Mouse (Mus musculus): Measurements from ENCODE around the gene Abl2. TPM values are rescaled to one million over a fixed set of nuclear protein-coding genes. Genes with fewer than 3 reads are reported as not detected.

The Abl2 gene
- polyA plus RNA-seq, 1 experiment from 2014 or later = 3.4 TPM

DNA sequence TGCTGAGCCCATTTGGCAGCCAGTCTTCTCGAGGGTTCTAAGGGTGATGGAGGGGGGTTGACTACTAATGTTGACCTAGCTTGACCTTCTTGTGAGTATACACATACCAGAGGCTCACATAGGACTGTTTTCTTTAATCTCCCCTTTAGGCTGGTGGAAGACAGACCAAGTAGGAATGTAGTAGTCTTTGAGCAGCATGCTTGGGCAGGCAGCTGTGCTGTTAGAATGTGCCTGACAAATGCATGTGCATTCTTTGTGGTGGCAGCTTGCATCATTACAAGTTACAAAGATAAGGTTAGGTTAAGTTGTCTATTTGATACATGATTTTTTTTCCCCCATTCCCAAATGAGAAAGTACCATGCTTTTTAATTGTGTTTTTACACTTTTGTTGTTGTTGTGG lies 31.8 kb downstream of the Abl2 start:
- 9% methylated on average over 1 of the region's 1 CpGs for WGBS
- no peaks in the 10 kb centered on the region for H3K4me1 ChIP-seq
- no peaks in the 10 kb centered on the region for H3K36me3 ChIP-seq
- no peak overlapping the region for H3K27ac ChIP-seq
- H3K4me3 ChIP-seq (replicated peaks) = no peak overlapping the region
- H3K4me2 ChIP-seq = no peak overlapping the region
- no peaks in the 10 kb centered on the region for H3K9me3 ChIP-seq
- H3K9ac ChIP-seq = no peak overlapping the region
- ATAC-seq (ENCODE audit: insufficient read depth, low FRiP score, low read depth) = no peak
- H3K27me3 ChIP-seq (replicated peaks) = no peaks in the 10 kb centered on the region

DNA sequence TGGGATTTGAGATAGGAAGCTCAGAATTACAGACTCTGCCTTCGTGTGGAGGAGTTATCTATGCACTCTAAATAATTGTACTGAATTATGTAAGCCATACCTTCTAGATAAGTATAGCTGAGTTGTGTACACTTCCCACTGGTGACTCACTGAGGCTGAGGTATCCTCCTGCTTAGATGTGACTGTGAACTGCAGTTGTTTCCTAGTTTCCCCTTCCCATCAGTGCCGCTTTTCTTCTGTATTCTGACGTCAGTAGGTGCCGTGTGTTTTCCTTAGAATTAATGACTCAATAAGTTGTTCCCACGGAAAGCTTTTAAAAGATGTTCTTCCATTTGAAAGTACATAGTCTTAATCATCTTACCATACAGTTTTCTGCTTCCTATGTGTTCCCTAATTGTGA lies 34.7 kb downstream of the Abl2 start:
- H3K4me3 ChIP-seq (replicated peaks) = no peak overlapping the region
- no peaks in the 10 kb centered on the region for H3K36me3 ChIP-seq
- ATAC-seq (ENCODE audit: insufficient read depth, low FRiP score, low read depth) = no peak
- H3K4me2 ChIP-seq = no peak overlapping the region
- no peaks in the 10 kb centered on the region for H3K4me1 ChIP-seq
- 67% methylated on average over 5 of the region's 5 CpGs for WGBS
- H3K27ac ChIP-seq = no peak overlapping the region
- H3K27me3 ChIP-seq (replicated peaks) = no peaks in the 10 kb centered on the region
- H3K9ac ChIP-seq = no peak overlapping the region
- no peaks in the 10 kb centered on the region for H3K9me3 ChIP-seq

DNA sequence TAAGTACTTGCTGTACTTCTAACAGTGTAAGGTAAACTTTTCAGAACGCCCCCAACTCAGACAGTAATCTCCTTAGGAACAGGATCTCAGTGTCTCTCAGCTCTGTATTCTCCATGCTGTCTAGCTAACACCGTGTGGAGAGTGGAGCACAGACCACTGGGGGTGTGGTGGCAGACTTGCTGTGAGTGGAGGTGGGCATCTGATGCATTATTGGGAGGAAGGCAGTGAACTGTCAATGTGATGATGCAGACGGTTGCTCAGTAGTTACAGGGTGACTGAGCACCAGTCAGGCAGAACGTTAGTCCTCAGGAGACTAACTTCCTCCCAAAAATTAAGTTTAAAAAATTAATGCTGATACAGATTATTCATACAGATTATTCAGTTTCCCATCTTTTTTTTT lies 38.5 kb downstream of the Abl2 start:
- no peaks in the 10 kb centered on the region for H3K36me3 ChIP-seq
- H3K27me3 ChIP-seq (replicated peaks) = no peaks in the 10 kb centered on the region
- H3K9me3 ChIP-seq = no peaks in the 10 kb centered on the region
- no peak overlapping the region for H3K4me3 ChIP-seq (replicated peaks)
- no peak for ATAC-seq (ENCODE audit: insufficient read depth, low FRiP score, low read depth)
- no peak overlapping the region for H3K9ac ChIP-seq
- no peak overlapping the region for H3K4me2 ChIP-seq
- WGBS = 89% methylated on average over 4 of the region's 4 CpGs
- no peak overlapping the region for H3K27ac ChIP-seq
- no peaks in the 10 kb centered on the region for H3K4me1 ChIP-seq

DNA sequence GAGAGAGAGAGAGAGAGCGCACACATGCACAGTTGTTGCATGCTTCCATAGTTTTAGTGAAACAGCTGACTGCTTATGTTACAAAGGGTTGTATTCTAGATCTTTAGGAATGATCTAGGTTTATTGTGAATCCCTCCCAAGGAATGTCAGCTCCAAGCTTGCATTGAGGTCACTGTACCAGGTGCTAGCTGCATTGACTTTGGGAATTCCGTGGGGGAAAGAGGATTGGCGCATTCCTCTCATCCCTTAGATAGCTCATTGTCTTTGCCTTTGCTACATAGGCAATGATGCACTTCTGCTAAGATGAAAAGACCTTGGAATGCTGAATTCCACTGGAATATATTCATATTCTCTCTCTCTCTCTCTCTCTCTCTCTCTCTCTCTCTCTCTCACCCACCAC lies 44.0 kb downstream of the Abl2 start:
- Histone ChIP-seq H3K27ac (no peak overlapping the region), H3K36me3 (no peaks in the 10 kb centered on the region), H3K4me1 (0 out of 2 replicates have a peak, but pooled peaks cover 4% of the 10 kb centered on the region), H3K9me3 (no peaks in the 10 kb centered on the region), H3K4me2 (no peak overlapping the region), H3K4me3 (replicated peaks) (no peak overlapping the region), H3K27me3 (replicated peaks) (no peaks in the 10 kb centered on the region), H3K9ac (no peak overlapping the region)
- WGBS = 77% methylated on average over 3 of the region's 3 CpGs
- ATAC-seq (ENCODE audit: insufficient read depth, low FRiP score, low read depth) = no peak

DNA sequence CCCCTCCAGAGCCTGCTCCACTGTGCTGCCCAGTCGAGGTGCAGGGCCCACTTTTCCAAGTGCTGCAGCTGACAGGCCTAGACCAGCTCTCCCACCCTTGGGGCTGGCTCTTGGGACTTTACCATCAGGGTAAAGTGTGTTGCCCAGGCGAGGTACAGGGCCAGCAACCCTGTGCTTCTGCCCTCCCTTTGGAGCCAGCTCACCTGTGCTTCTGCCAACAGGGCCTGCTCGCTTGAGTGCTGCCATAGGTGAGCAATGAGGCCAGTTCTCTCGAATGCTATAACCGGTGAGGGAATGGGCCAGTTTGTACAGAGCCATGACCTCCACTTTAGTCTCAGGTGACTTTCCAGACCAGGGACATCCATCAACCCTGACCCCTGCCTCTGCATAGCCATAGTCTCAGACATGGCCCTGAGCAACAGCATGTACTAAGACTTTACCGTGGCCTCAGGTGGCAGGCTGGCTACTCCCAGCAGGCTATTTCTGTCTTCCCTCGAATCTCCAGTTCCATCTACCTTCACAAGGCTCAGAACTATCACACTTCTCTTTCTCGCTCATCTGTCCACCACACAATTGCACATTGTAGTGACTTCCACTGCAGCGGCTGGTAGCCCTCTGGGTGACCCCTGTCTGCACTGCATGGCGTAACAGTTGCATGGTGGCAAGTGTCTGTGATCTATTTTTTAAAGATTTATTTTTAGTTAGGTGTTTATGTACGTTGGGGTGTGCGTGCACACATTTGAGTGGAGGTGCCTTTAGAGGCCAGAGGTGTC lies 46.7 kb downstream of the Abl2 start:
- Histone ChIP-seq H3K9ac (no peak overlapping the region), H3K36me3 (no peaks in the 10 kb centered on the region), H3K27ac (no peak overlapping the region), H3K4me2 (no peak overlapping the region), H3K4me3 (replicated peaks) (no peak overlapping the region), H3K9me3 (no peaks in the 10 kb centered on the region), H3K4me1 (0 out of 2 replicates have a peak, but pooled peaks cover 6% of the 10 kb centered on the region), H3K27me3 (replicated peaks) (no peaks in the 10 kb centered on the region)
- ATAC-seq (ENCODE audit: insufficient read depth, low FRiP score, low read depth) = no peak
- 67% methylated on average over 12 of the region's 12 CpGs for WGBS

DNA sequence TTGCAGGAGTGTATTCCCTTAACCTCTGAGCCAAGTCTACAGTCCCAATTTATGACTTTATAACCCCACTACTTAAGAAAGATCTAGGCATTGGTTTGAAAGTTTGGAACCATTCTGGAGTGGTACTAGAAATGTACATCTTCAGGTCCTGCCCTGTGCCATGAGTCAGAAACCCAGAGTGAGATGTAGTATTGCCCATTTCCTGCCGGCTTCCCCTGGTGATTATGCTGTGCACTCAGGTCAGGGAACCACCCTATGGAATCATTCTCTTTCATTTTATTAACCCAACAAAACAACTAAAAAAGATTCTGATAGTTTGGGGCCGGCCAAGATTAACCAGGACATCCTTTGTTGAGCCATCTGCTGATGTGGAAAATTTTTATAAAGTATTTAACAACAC lies 47.4 kb downstream of the Abl2 start:
- Histone ChIP-seq H3K36me3 (no peaks in the 10 kb centered on the region), H3K27me3 (replicated peaks) (no peaks in the 10 kb centered on the region), H3K4me1 (0 out of 2 replicates have a peak, but pooled peaks cover 6% of the 10 kb centered on the region), H3K9me3 (no peaks in the 10 kb centered on the region), H3K27ac (no peak overlapping the region), H3K4me3 (replicated peaks) (no peak overlapping the region), H3K4me2 (no peak overlapping the region), H3K9ac (no peak overlapping the region)
- ATAC-seq (ENCODE audit: insufficient read depth, low FRiP score, low read depth) = no peak
- 78% methylated on average over 2 of the region's 2 CpGs for WGBS

DNA sequence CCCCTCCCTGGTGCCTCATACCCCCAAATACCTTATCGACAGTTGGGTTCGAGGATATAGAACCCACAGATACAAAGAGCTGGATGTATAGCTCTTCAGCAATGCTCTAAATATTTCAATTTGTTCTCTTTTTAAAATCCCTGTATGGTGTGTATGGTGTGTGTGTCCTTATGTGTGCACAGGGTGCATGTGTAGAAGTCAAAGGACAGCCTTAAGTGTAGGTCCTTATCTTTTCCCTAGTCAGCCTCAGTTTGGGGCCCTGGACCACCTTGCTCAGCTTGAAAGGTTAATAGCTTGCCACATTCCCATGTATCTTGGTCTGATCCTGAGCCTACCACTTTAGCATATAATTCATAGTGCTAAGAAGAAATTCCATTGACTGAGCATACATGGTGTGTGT lies 49.9 kb downstream of the Abl2 start:
- Histone ChIP-seq H3K4me2 (no peak overlapping the region), H3K4me1 (0 out of 2 replicates have a peak, but pooled peaks cover 6% of the 10 kb centered on the region), H3K27me3 (replicated peaks) (no peaks in the 10 kb centered on the region), H3K9me3 (no peaks in the 10 kb centered on the region), H3K27ac (no peak overlapping the region), H3K9ac (no peak overlapping the region), H3K36me3 (no peaks in the 10 kb centered on the region), H3K4me3 (replicated peaks) (no peak overlapping the region)
- WGBS = 87% methylated on average over 2 of the region's 2 CpGs
- ATAC-seq (ENCODE audit: insufficient read depth, low FRiP score, low read depth) = no peak

DNA sequence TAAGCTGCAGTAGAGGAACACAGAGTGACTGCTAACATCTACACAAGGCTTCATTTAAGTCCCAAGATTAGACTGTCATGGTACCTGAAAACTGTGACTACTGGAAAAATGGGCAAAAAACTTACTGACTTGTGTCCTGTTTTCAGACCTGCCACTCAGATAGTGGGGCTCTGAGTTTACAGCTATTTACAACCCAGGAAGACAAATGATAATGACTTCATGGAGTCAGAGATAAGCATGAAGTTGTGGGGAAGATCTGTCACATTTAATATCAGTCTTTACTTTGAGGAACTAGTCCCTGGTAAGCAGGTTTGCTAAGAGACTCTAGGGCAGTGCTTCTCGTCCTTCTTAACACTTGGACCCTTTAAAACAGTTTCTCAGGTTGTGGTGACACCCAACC lies 51.7 kb downstream of the Abl2 start:
- no peaks in the 10 kb centered on the region for H3K36me3 ChIP-seq
- WGBS = 84% methylated on average over 1 of the region's 1 CpGs

DNA sequence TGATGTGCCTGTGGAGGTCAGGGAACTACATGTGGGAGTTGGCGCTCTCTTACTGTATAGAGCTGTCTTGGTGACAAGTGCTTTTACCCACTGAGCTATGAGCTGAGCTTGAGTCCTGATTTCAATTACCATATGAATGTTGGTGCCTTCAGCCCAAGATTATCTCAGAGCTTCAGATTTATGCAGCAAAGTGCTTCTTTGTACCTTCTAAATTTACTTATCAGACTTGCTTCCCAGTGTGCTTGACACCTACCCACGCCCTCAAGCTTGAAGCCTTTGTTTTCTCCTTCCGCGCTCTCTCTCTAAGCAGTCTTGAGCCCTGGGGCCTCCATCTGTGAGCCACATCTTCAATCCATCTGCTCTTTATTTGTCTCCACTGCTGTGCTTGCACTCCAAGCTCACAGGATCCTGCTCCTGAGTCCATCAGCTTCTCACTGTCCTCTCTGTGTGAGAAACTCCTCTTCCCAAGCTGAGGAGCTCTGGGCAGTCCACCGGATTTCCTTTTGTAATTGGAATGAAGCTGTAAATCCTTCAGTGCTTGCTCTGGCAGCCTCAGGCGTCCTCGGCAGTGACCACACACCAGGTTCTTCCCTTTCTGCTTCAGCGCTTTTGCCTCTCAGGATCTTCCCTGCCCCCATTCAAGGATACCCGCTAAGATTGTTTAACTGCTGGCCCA lies 55.4 kb downstream of the Abl2 start:
- Histone ChIP-seq H3K27me3 (replicated peaks) (no peaks in the 10 kb centered on the region), H3K4me2 (no peak overlapping the region), H3K9ac (no peak overlapping the region), H3K4me1 (peaks cover 25% of the 10 kb centered on the region; the same call in 1 of the 2 replicates), H3K9me3 (no peaks in the 10 kb centered on the region), H3K36me3 (no peaks in the 10 kb centered on the region), H3K4me3 (replicated peaks) (no peak overlapping the region), H3K27ac (peak overlapping the region; percentile 52)
- no peak for ATAC-seq (ENCODE audit: insufficient read depth, low FRiP score, low read depth)
- WGBS = 39% methylated on average over 9 of the region's 9 CpGs

More for the DNA sequence above, 51.7 kb downstream of the Abl2 start:
- Histone ChIP-seq H3K4me2 (no peak overlapping the region), H3K4me1 (peaks cover 10% of the 10 kb centered on the region; the same call in 1 of the 2 replicates), H3K9me3 (no peaks in the 10 kb centered on the region), H3K9ac (no peak overlapping the region), H3K27ac (no peak overlapping the region), H3K27me3 (replicated peaks) (no peaks in the 10 kb centered on the region), H3K4me3 (replicated peaks) (no peak overlapping the region)
- no peak for ATAC-seq (ENCODE audit: insufficient read depth, low FRiP score, low read depth)

DNA sequence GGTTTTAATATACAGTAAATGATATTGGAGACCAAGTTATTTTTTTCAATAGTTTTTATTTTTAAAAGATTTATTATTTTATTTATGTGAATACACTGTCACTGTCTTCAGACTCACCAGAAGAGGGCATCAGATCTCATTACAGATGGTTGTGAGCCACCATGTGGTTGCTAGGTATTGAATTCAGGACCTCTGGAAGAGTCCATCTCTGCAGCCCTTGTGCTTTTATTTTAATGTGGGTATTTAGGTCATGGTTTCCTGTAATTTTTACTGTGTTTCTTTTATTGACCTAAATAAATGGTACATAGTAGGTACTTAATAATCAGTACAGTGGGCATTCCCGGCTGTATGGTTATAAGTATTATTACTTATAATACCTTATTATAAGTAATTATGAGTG lies 56.1 kb downstream of the Abl2 start:
- Histone ChIP-seq H3K4me3 (replicated peaks) (no peak overlapping the region), H3K36me3 (no peaks in the 10 kb centered on the region), H3K9ac (no peak overlapping the region), H3K27ac (peak overlapping the region; percentile 75; the same call in 1 of the 2 replicates), H3K27me3 (replicated peaks) (no peaks in the 10 kb centered on the region), H3K9me3 (no peaks in the 10 kb centered on the region), H3K4me1 (peaks cover 23% of the 10 kb centered on the region; the same call in 1 of the 2 replicates), H3K4me2 (no peak overlapping the region)
- no peak for ATAC-seq (ENCODE audit: insufficient read depth, low FRiP score, low read depth)
- WGBS = 85% methylated on average over 1 of the region's 1 CpGs

DNA sequence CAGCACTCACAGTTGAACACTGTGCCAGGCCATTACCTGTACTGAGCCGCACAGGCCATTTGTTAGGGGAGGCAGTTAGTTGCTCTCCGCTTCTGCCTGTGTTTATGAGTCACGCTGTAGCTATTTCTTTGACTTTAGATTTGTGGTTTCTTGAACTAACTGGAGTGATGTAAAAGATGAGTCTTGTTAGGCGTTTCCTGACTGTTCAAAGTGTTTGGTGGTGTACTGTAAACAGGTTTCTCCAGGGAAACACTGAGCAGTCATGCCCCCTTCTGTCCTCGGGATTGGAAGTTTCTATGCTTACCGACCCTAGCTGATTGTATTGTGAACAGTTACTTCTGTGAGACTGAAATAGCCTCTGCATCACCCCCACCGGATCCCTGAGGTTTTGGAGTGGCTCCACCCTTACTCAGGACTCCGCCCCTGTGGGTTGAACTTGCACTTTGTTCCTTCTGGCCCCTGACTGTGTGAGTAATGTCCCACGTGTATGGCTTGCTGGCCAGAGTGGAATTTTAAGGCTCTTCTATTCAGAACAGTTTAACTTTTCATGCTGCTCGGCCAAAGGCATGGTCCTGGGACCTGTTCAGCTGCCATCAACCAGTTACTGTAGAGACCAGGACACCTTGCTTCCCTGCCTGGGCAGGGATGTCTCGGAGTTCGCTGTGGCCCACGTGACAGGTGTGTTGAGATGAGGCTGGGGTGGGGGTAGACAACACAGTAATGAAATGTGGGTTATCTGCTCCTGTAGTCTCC lies 57.0 kb downstream of the Abl2 start:
- Histone ChIP-seq H3K9ac (no peak overlapping the region), H3K27me3 (replicated peaks) (no peaks in the 10 kb centered on the region), H3K36me3 (no peaks in the 10 kb centered on the region), H3K4me3 (replicated peaks) (peak overlapping the region; percentile 27), H3K4me1 (peaks cover 23% of the 10 kb centered on the region; the same call in 1 of the 2 replicates), H3K4me2 (peak overlapping the region; percentile 45), H3K27ac (peak overlapping the region; percentile 75), H3K9me3 (no peaks in the 10 kb centered on the region)
- 16% methylated on average over 13 of the region's 13 CpGs for WGBS
- peak; percentile 81 for ATAC-seq (ENCODE audit: insufficient read depth, low FRiP score, low read depth)
